Mouse (Mus musculus) urinary bladder, postnatal 4 days (tissue): ENCODE measurements at regions not wholly inside any gene's neighbourhood (a gene's known extent, or its start where the extent isn't known, plus 50 kb on each side); places are given as distances from the start of the nearest gene placed in this dataset.

Experiments used
- DNase-seq, 2 experiments: peaks; one replicate each; pipeline ENCODE4 v3.0.0; 2021 to 2022; ENCODE audit warnings: low spot score in 2 of 2

- no peak for DNase-seq
Observed at GRCm38 (mm10) chr1:73444216-73444890, 428.6 kb upstream of the Tnp1 start.

- no peak for DNase-seq
Observed at GRCm38 (mm10) chr1:73438385-73438784, 422.7 kb upstream of the Tnp1 start.

- DNase-seq = no peak
Observed at GRCm38 (mm10) chr1:73428101-73428500, 412.4 kb upstream of the Tnp1 start.

- DNase-seq = no peak
Observed at GRCm38 (mm10) chr1:73425049-73425448, 409.3 kb upstream of the Tnp1 start.

DNA sequence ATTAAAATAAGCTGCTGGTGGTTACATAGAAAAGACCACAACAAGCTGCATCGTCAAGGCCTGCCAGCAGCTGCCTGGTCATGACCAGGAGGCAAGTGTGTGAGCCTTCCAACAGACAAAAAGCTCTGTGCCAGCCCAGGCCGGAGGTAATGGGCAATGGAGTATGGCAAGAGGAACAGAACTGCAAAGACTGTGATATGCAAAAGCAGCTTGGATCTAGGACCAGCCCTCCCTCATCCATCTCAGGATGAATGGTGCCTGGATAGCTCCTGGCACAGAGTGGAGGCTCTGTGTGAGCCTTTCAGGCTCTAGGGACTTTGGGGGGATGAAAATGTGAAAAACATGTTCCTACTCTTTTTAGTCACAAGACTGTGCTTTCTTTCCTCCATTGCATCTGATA is 402.5 kb upstream of the Tnp1 start:
- DNase-seq = no peak

GRCm38 (mm10) chr1:73411452-73411851 is 395.7 kb upstream of the Tnp1 start:
- no peak for DNase-seq

DNA sequence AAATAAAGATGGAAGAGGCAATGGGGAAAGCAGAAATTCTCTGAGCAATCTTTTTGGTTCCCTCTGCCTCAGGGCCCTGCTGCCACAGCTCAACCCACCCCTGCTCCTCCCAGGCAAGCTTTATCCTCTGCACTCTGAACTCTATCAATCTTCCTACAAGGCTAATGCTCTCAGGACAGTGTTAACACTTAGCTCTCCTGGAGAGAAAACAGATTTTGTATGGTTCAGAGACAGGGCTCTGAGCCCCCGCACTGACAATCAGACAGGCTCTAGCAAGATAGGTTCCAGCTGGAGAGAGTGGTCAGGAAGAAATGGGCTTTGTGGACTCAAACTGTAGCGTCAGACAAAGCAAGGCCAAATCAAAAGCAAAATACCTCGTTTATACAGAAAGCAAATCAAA is 383.5 kb upstream of the Tnp1 start:
- no peak for DNase-seq

- no peak for DNase-seq
Observed at GRCm38 (mm10) chr1:73395034-73395433, 379.3 kb upstream of the Tnp1 start.

DNA sequence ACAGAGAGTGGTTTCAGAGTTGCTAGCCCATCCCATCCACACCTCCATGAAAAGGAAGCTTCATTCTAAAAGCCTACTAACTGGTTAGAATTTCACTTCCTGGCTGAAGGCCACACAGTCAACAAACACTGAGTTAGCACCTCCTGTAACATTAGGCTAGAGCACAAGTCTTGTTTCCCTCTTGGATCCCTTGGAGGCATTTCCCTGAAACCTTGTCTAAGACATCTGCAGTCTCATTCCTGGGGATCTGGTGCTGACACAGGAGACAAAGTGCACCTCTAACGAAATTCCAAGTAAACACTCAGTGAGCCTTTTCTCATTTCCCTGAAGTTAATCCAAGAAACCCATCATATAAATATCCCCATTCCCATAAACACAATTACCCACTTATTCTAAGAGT is 378.8 kb upstream of the Tnp1 start:
- no peak for DNase-seq

GRCm38 (mm10) chr1:73392077-73392476 is 376.4 kb upstream of the Tnp1 start:
- DNase-seq = no peak

- no peak for DNase-seq
Observed at GRCm38 (mm10) chr1:73389976-73390375, 374.3 kb upstream of the Tnp1 start.

DNA sequence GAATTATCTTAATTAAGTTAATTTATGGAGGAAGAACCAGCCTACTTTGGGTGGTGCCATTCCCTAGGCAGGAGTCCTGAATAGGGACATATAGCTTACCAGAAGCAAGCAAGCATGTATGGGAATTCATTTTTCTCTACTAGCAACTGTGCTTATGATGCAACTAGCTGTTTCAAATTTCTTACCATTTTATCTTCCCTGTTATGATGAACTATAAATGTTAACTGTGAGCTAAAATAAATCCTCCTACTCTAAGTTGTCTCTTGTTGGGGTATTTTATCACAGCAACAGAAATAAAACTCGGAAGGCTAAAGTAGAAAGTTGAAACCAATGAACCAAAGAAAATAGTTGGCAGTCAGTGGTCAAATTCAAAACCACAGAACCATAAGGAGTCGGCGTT is 373.5 kb upstream of the Tnp1 start:
- DNase-seq = no peak

DNA sequence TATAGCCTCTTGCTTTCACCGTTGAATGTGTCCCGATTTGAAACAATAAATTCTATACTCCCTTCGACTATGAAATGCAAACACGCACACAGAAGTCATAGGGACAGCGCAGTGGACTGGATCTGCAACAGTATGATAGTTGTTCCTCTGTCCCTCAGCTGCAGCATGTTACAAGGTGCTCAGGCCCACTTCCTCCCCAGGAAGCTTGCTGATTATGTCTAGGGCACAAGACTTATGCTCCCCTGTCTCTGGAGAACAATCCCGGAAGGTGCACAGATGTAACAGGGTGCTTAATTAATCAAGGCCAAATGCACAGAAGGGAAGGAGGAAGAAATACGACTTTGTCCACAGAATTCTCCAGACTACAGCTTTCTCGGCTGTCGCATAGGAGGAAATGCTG is 365.9 kb upstream of the Tnp1 start:
- DNase-seq = no peak

GRCm38 (mm10) chr1:73374531-73375375 is 359.0 kb upstream of the Tnp1 start:
- no peak for DNase-seq

DNA sequence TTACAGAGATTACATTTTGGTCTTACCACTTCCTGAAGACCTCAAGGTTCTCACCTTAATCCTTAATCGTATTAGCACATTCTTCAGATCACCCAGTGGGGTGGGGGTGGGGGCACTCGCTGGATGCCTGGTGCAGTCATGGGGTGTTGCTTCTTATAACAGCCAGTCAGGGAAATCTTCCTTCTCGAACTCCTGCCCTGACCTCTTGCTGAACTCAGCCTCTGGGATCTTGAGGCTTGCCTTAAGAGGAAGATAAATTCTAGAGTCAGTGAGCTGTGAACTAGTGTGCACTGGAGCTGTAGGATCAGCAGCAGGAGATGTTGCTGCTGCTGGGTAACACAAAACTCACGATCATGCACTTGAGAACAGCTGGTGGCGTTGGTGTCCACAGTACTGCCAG is 352.5 kb upstream of the Tnp1 start:
- no peak for DNase-seq

GRCm38 (mm10) chr1:73365842-73366241 is 350.1 kb upstream of the Tnp1 start:
- no peak for DNase-seq

DNA sequence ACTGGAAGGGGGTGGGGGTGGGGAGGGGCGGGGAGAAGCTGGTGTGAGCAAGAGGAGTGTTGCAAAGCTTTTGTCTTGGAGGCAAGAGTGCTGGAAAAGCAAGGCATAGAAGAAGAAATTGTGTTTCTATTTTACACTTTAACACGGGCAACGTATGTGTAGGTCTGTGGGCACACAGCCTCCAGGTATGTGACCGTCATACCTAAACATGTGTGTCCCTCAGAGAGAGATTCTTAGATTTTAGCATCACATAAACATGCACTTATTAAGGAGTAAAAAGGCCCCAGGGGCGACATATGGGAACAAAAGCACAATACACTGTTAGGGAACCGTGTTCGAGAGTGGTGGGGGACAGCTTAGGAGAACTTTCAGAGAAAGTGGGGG is 348.6 kb upstream of the Tnp1 start:
- no peak for DNase-seq

DNA sequence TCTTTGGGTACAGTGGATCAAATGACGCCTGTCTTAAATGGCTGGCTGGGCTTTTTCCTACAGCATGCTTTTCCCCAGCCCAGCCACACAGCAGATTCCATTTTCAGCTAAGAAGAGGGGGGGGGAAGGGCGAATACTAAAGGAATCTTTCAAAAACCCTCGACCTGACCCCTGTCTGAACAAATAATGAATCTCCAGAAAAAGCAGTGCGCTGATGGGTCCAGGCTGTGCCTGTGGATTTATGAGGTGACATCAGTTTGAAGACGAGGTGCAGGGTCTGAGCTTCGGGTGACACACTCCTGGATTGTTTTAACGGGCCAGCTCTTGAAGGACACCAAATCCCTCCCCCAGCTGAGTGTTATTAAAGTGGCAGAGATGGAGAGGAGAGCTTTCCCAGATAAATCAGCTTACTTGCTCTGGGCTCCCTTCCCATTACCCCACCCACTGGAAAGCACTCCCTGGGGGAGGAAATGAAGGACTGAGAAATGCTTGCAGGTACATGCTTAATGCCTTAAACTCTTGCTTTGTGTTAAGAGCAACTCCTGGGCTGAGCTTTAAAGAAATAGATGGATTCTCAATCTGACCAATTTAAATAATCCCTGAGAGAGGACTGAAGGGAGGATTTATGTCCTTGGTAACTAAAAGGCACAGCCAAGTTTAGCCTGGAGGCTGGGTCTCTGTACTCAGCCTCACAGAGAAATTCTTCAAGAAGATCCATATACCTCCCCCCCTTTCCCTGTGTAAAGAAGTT is 348.0 kb upstream of the Tnp1 start:
- peak in 1 of 2 experiments; percentile 58 for DNase-seq

GRCm38 (mm10) chr1:73362122-73362521 is 346.4 kb upstream of the Tnp1 start:
- peak in 1 of 2 experiments; percentile 60 for DNase-seq

DNA sequence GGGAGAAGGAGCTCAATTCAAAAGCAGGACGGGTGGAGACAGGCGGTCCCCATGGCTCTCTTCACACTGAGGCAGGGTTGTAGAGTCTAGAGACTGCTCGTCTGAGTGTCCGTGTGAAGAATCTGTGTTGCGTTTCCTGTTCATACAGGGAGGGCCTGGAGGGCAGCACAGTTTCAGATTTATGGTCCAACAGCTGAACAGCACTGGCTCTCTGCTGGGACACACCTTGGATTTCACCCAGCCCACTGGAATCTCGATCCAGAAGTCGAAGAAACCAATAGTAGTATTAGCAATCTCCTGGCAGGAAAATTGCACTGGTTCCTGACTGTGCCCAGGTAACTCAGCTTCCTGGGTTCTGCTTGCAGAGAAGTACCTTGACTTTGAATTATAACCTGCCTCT is 345.6 kb upstream of the Tnp1 start:
- no peak for DNase-seq

GRCm38 (mm10) chr1:73354447-73354846 is 338.7 kb upstream of the Tnp1 start:
- no peak for DNase-seq

GRCm38 (mm10) chr1:73348476-73348875 is 332.8 kb upstream of the Tnp1 start:
- no peak for DNase-seq

GRCm38 (mm10) chr1:73344587-73344986 is 328.9 kb upstream of the Tnp1 start:
- DNase-seq = no peak
